Mouse (Mus musculus) midbrain, postnatal 0 days (tissue): ENCODE results near the gene Gna12. TPM values are rescaled to one million over a fixed set of nuclear protein-coding genes. Genes with fewer than 3 reads are reported as not detected.

Experiments
- ATAC-seq: fragments of 200-750 bp; cut with Nextera tagmentation; 2 replicates; pipeline ENCODE4 v1.8.0; 2017; ENCODE audit warnings: moderate number of reproducible peaks, mild to moderate bottlenecking, moderate TSS enrichment, moderate library complexity; ENCODE audit not compliant: low FRiP score
- DNase-seq: peaks from one replicate; pipeline ENCODE4 v3.0.0-alpha.2; 2015; ENCODE audit warnings: low spot score
- H3K27ac ChIP-seq: fragments of 300-500 bp; sonication (generic); 2 replicates; pipeline ENCODE4 v1.5.1; 2014; ENCODE audit warnings: low read depth, mild to moderate bottlenecking, low read length, mixed read lengths
- H3K27me3 ChIP-seq: fragments of 300-500 bp; sonication (generic); 2 replicates; pipeline ENCODE4 v1.6.1; 2014; ENCODE audit warnings: low read length, control low read depth, mixed read lengths; ENCODE audit not compliant: insufficient read depth
- H3K36me3 ChIP-seq: fragments of 300-500 bp; sonication (generic); 2 replicates; pipeline ENCODE4 v1.6.1; 2014; ENCODE audit warnings: low read length, control low read depth, mixed read lengths; ENCODE audit not compliant: insufficient read depth
- H3K4me1 ChIP-seq: fragments of 300-500 bp; sonication (generic); 2 replicates; pipeline ENCODE4 v1.6.1; 2014; ENCODE audit warnings: mild to moderate bottlenecking, control low read depth, antibody characterized with exemption, low read length, mixed read lengths; ENCODE audit not compliant: insufficient read depth
- H3K4me2 ChIP-seq: fragments of 300-500 bp; sonication (generic); 2 replicates; pipeline ENCODE4 v1.6.1; 2014; ENCODE audit warnings: low read depth, mild to moderate bottlenecking, low read length, mixed read lengths; ENCODE audit not compliant: poor library complexity, severe bottlenecking
- H3K4me3 ChIP-seq: fragments of 300-500 bp; sonication (generic); 2 replicates; pipeline ENCODE4 v1.5.1; 2014; ENCODE audit warnings: low read depth, mild to moderate bottlenecking, low read length, moderate library complexity
- H3K9ac ChIP-seq: fragments of 300-500 bp; sonication (generic); replicated peaks from 2 replicates; pipeline ENCODE4 v1.6.1; 2014; ENCODE audit warnings: mild to moderate bottlenecking, low read length, moderate library complexity, mixed read lengths; ENCODE audit not compliant: poor library complexity, severe bottlenecking
- H3K9me3 ChIP-seq: fragments of 300-500 bp; sonication (generic); 2 replicates; pipeline ENCODE4 v1.6.1; 2016; ENCODE audit warnings: low read length, control low read depth
- CTCF ChIP-seq: IDR thresholded peaks from 2 replicates; pipeline ENCODE4 v1.5.1; 2016; ENCODE audit warnings: antibody characterized with exemption, mild to moderate bottlenecking
- WGBS: fragments of 180-500 bp; shearing (Covaris S2); extraction: QIAGEN DNeasy Blood & Tissue Kit; methylation state at CpG from one replicate; pipeline ENCODE4 v1.1.7; 2014; 5-methylcytosine and 5-hydroxymethylcytosine counted together
- polyA plus RNA-seq: library from polyadenylated mRNA; unstranded; fragments of >200 nt; fragmentation: Nextera tagmentation; extraction: Ambion mirVana; gene quantifications from 2 replicates; pipeline ENCODE4 v1.2.1, GENCODE M21; 2015
- total RNA-seq: library from RNA; depleted of rRNA; stranded (reverse); fragments of >200 nt; gene quantifications from 2 replicates; pipeline ENCODE4 v1.2.3, GENCODE M21; 2014

Gna12 gene
- total and polyA plus RNA-seq, 2 experiments from 2014 or later, result 28.0 to 152 TPM

DNA sequence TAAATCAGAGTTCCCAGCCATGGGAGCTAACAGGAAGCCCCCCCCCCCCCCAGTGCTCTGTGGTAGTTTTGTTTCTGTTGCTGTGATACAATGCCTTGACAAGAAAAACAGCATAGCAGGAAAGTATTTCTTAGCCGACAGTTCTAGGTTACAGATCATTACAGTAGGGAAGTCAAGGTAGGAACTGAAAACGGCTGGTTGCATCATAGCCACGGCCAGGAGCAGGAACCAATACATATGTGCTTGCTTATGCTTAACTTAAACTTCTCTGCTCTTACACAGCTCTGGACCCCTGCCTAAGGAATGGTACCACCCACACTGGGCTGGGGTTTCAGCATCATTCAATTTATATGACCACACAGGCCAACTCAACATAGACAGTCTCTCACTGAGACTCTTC is 96.9 kb downstream of the Gna12 start:
- ATAC-seq (no peak), DNase-seq (no peak)
- WGBS, result 74% methylated on average over 3 of the region's 3 CpGs
- no peak for TF ChIP-seq CTCF
- H3K36me3 ChIP-seq, result no peaks in the 10 kb centered on the region
- H3K4me1 ChIP-seq, result no peaks in the 10 kb centered on the region
- peaks cover 15% of the 10 kb centered on the region for H3K27me3 ChIP-seq
- H3K4me2 ChIP-seq, result no peak overlapping the region
- no peaks in the 10 kb centered on the region for H3K9me3 ChIP-seq
- no peak overlapping the region for H3K9ac ChIP-seq
- H3K4me3 ChIP-seq, result no peak overlapping the region
- no peak overlapping the region for H3K27ac ChIP-seq

GRCm38 (mm10) chr5:140732195-140732594 is 98.0 kb downstream of the Gna12 start:
- no peak overlapping the region for H3K4me3 ChIP-seq
- peak; percentile 60 for TF ChIP-seq CTCF
- no peak for DNase-seq
- no peak for ATAC-seq
- H3K4me1 ChIP-seq, result no peaks in the 10 kb centered on the region
- 70% methylated on average over 4 of the region's 4 CpGs for WGBS
- H3K9ac ChIP-seq, result no peak overlapping the region
- H3K36me3 ChIP-seq, result no peaks in the 10 kb centered on the region
- H3K9me3 ChIP-seq, result no peaks in the 10 kb centered on the region
- no peak overlapping the region for H3K4me2 ChIP-seq
- peaks cover 15% of the 10 kb centered on the region for H3K27me3 ChIP-seq
- H3K27ac ChIP-seq, result no peak overlapping the region

DNA sequence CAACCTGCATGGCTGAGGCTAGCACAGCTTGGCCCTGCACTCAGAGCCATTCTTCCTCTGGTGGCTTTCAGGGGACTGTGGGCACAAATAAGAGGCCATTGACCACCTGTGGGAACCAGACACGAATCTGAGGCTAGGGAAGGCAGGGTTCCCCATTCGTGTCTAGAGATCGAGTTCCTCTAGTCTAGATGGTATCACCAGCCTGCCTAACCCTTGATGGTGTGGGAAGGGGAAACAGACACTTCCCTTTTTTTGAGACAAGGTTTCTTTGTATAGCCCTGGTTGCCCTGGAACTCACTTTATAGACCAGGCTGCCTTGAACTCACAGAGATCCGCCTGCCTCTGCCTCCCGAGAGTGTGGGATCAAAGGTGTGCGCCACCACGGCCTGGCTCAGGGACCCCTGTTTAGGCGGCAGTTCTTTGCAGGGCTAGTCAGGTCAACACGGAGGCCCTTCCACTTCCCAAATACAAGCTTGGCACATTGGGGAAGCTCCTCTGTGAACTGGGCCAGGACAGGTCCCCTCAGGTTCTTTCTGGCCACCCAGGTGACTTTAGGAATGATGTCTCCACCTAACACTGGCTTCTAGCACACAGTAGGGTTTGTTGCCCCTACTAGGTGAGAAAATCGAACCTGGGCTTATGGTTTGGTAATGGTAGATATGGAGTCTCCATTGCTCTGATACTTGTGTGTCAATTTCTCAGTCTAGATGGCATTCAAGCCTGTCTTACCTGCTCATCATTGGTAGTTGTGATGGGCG is 99.0 kb downstream of the Gna12 start:
- Histone ChIP-seq H3K4me1 (no peaks in the 10 kb centered on the region), H3K27me3 (peaks cover 12% of the 10 kb centered on the region), H3K4me2 (no peak overlapping the region), H3K9me3 (no peaks in the 10 kb centered on the region), H3K36me3 (no peaks in the 10 kb centered on the region), H3K4me3 (no peak overlapping the region), H3K27ac (no peak overlapping the region), H3K9ac (no peak overlapping the region)
- TF ChIP-seq CTCF, result no peak
- ATAC-seq (no peak), DNase-seq (no peak)
- WGBS, result 88% methylated on average over 11 of the region's 11 CpGs

DNA sequence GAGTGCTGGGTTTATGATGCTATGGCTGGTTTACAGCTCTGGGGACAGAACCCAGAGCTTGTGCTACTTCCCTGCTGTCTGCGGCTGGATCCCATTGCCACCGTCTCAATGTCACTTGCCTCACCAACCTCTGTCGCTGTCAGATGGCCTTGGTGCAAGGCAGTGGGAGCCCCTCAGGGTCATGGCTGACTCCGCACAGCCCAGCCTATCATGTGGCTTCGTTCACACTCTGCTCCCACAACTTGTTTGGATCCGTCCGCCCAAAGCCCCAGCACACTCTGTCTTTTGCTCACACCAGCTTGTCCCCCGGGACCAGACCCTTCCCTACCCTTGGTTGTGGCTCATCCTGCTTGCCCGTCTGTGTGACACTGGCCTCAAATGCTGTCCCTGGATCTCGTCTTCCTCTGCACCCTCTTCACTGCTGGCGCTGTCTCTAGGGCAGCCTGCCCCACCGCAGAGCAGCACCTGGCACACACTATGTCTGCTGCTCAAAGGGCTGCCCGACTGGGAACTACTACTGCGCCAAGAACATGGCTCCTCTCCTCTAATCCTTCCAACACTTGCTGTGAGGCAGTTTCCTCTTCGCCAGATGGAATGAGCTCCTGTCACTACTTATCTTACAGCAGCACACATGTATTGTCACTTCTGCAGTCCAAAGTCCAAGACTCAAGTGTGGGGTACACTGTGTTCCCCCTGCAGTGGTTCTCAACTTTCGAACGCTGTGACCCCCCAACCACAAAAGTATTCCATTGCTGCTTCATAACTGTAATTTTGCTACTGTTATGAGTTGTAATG is 103.1 kb downstream of the Gna12 start:
- DNase-seq (no peak), ATAC-seq (no peak)
- 80% methylated on average over 17 of the region's 17 CpGs for WGBS
- H3K4me3 ChIP-seq, result no peak overlapping the region
- no peaks in the 10 kb centered on the region for H3K27me3 ChIP-seq
- H3K4me2 ChIP-seq, result no peak overlapping the region
- peaks cover 15% of the 10 kb centered on the region; the same call in 1 of the 2 replicates for H3K4me1 ChIP-seq
- H3K9me3 ChIP-seq, result no peaks in the 10 kb centered on the region
- H3K27ac ChIP-seq, result no peak overlapping the region
- H3K36me3 ChIP-seq, result no peaks in the 10 kb centered on the region
- no peak for TF ChIP-seq CTCF
- H3K9ac ChIP-seq, result no peak overlapping the region

GRCm38 (mm10) chr5:140726062-140726839 is 104.0 kb downstream of the Gna12 start:
- no peaks in the 10 kb centered on the region for H3K36me3 ChIP-seq
- H3K4me3 ChIP-seq, result no peak overlapping the region
- DNase-seq, result peak; percentile 91

More at GRCm38 (mm10) chr5:140726062-140726839, 104.0 kb downstream of the Gna12 start:
- peak overlapping the region; percentile 62 for H3K27ac ChIP-seq
- peak; percentile 60 for ATAC-seq
- no peaks in the 10 kb centered on the region for H3K9me3 ChIP-seq
- H3K4me1 ChIP-seq, result peaks cover 15% of the 10 kb centered on the region; the same call in 1 of the 2 replicates
- H3K27me3 ChIP-seq, result no peaks in the 10 kb centered on the region
- WGBS, result 69% methylated on average over 7 of the region's 7 CpGs
- no peak overlapping the region for H3K4me2 ChIP-seq
- TF ChIP-seq CTCF, result no peak
- H3K9ac ChIP-seq, result no peak overlapping the region
